In the genomic region with DNA sequence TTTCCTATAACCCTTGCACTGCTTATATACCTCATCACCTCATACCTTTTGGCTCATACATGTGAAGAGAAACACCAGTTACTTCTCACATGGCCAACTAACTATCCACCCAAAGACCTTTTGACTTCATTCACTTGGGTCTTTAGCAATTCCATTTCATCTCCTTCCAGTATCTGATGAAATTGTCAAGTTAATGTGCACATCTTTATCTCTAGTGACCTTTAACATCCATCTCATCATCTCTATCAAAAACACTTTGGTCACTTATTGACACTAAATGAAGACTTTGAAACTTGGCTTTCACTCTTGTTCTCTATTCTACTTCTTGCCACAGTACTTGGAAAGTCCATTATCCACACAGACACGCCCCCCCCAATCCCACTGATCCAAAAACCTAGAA, we compare ENCODE assay signal across 16 mouse cellular contexts.
"Had no signal": no experiment of that assay in that cellular context is flagged by ENCODE, and none has a peak within 500 bp of the region (broad histone marks: within the 10 kb centered on the region; RNA-seq: fewer than 3 reads in every experiment).

No protein-coding gene starts in this region.

- DNase-seq: retina, postnatal 1 day; right cerebral cortex, adult 18-20 months; right cerebral cortex, postnatal 14 days; right cerebral cortex, postnatal 25 days; right cerebral cortex, postnatal 4 days; spleen, adult 18-20 months; thymus, adult 18-20 months; thymus, adult 2 months; thymus, postnatal 14 days; thymus, postnatal 25 days; thymus, postnatal 36 days; thymus, postnatal 4 days had no signal

- H3K27ac ChIP-seq: neural tube, embryonic 13.5 days; neural tube, embryonic 15.5 days; stomach, embryonic 15.5 days; stomach, postnatal 0 days had no signal

- H3K27me3 ChIP-seq: neural tube, embryonic 13.5 days; neural tube, embryonic 15.5 days; stomach, embryonic 15.5 days had no signal

- H3K9me3 ChIP-seq: neural tube, embryonic 13.5 days; neural tube, embryonic 15.5 days; stomach, embryonic 15.5 days had no signal

- H3K4me1 ChIP-seq: neural tube, embryonic 13.5 days; neural tube, embryonic 15.5 days; stomach, embryonic 15.5 days had no signal

- H3K4me2 ChIP-seq: neural tube, embryonic 13.5 days; neural tube, embryonic 15.5 days; stomach, embryonic 15.5 days had no signal

- H3K36me3 ChIP-seq: neural tube, embryonic 13.5 days; neural tube, embryonic 15.5 days; stomach, embryonic 15.5 days had no signal

- H3K9ac ChIP-seq: neural tube, embryonic 13.5 days; neural tube, embryonic 15.5 days; stomach, embryonic 15.5 days had no signal

- H3K4me3 ChIP-seq: neural tube, embryonic 13.5 days; neural tube, embryonic 15.5 days; stomach, embryonic 15.5 days had no signal
